Mouse (Mus musculus) megakaryocyte, embryonic 14.5 days (primary cell): ENCODE data around the gene Pxk. TPM values are rescaled to one million over a fixed set of nuclear protein-coding genes. Genes with fewer than 3 reads are reported as not detected.

ENCODE experiments used
- H3K27me3 ChIP-seq: replicated peaks from 2 replicates; pipeline ENCODE3; 2012; ENCODE audit warnings: inconsistent platforms
- H3K36me3 ChIP-seq: replicated peaks from 2 replicates; pipeline ENCODE3; 2012; ENCODE audit warnings: low read length, inconsistent platforms, mixed read lengths
- H3K4me1 ChIP-seq: 2 replicates; pipeline ENCODE4 v1.6.1; 2012; ENCODE audit warnings: inconsistent platforms
- H3K4me3 ChIP-seq: replicated peaks from 2 replicates; pipeline ENCODE3; 2012; ENCODE audit warnings: moderate library complexity, mild to moderate bottlenecking, inconsistent platforms
- H3K9me3 ChIP-seq: 2 replicates; pipeline ENCODE4 v1.6.1; 2012; ENCODE audit warnings: inconsistent platforms
- FLI1 ChIP-seq: IDR thresholded peaks from 2 replicates; pipeline ENCODE4 v1.6.1; 2012; ENCODE audit warnings: low read length, inconsistent platforms, mixed read lengths
- GATA1 ChIP-seq: IDR thresholded peaks from 3 replicates; pipeline ENCODE4 v1.6.1; 2012; ENCODE audit warnings: mixed read lengths, low read length, inconsistent platforms, borderline replicate concordance
- polyA plus RNA-seq: library from polyadenylated mRNA; stranded (reverse); fragments of >175 nt; gene quantifications from 2 replicates; pipeline ENCODE4 v1.2.3, GENCODE M21; 2012; ENCODE audit warnings: low replicate concordance; ENCODE audit not compliant: insufficient read depth

The Pxk gene
- polyA plus RNA-seq, 1 experiment: 7.4 TPM

GRCm38 (mm10) chr14:8190556-8190955 lies 92.5 kb downstream of the Pxk start:
- Histone ChIP-seq H3K4me1 (no peaks in the 10 kb centered on the region), H3K36me3 (no peaks in the 10 kb centered on the region), H3K9me3 (peaks cover 3% of the 10 kb centered on the region), H3K27me3 (peaks cover 13% of the 10 kb centered on the region), H3K4me3 (no peak overlapping the region)
- TF ChIP-seq GATA1 (no peak), FLI1 (no peak)

- TF ChIP-seq GATA1: no peak
- no peak for TF ChIP-seq FLI1
- Histone ChIP-seq H3K4me3 (no peak overlapping the region), H3K4me1 (no peaks in the 10 kb centered on the region; the same call in 1 of the 2 replicates), H3K36me3 (no peaks in the 10 kb centered on the region), H3K9me3 (no peaks in the 10 kb centered on the region), H3K27me3 (peaks cover 14% of the 10 kb centered on the region)
Observed at GRCm38 (mm10) chr14:8191331-8191965, 93.4 kb downstream of the Pxk start.

GRCm38 (mm10) chr14:8192727-8193126 lies 94.7 kb downstream of the Pxk start:
- Histone ChIP-seq H3K36me3 (no peaks in the 10 kb centered on the region), H3K9me3 (no peaks in the 10 kb centered on the region), H3K4me1 (no peaks in the 10 kb centered on the region; the same call in 1 of the 2 replicates), H3K4me3 (no peak overlapping the region), H3K27me3 (peaks cover 16% of the 10 kb centered on the region)
- TF ChIP-seq GATA1 (no peak), FLI1 (no peak)

- Histone ChIP-seq H3K4me3 (no peak overlapping the region), H3K27me3 (peaks cover 6% of the 10 kb centered on the region), H3K36me3 (no peaks in the 10 kb centered on the region), H3K4me1 (peaks cover under 1% of the 10 kb centered on the region), H3K9me3 (no peaks in the 10 kb centered on the region)
- TF ChIP-seq FLI1 (no peak), GATA1 (no peak)
Observed at GRCm38 (mm10) chr14:8200769-8201168, 102.8 kb downstream of the Pxk start.

GRCm38 (mm10) chr14:8201715-8202114 lies 103.7 kb downstream of the Pxk start:
- peaks cover 5% of the 10 kb centered on the region for H3K4me1 ChIP-seq
- H3K27me3 ChIP-seq: peaks cover 10% of the 10 kb centered on the region

GRCm38 (mm10) chr14:8206179-8206910 lies 108.3 kb downstream of the Pxk start:
- Histone ChIP-seq H3K4me3 (peak overlapping the region; percentile 31), H3K9me3 (no peaks in the 10 kb centered on the region)
- TF ChIP-seq GATA1: no peak
- no peak for TF ChIP-seq FLI1

More at GRCm38 (mm10) chr14:8201715-8202114, 103.7 kb downstream of the Pxk start:
- H3K4me3 ChIP-seq: no peak overlapping the region
- no peaks in the 10 kb centered on the region for H3K36me3 ChIP-seq
- H3K9me3 ChIP-seq: no peaks in the 10 kb centered on the region
- TF ChIP-seq FLI1: no peak
- TF ChIP-seq GATA1: no peak

GRCm38 (mm10) chr14:8207105-8207504 lies 109.1 kb downstream of the Pxk start:
- Histone ChIP-seq H3K9me3 (no peaks in the 10 kb centered on the region), H3K4me3 (no peak overlapping the region), H3K4me1 (peaks cover 14% of the 10 kb centered on the region), H3K27me3 (peaks cover 21% of the 10 kb centered on the region), H3K36me3 (no peaks in the 10 kb centered on the region)
- no peak for TF ChIP-seq GATA1
- no peak for TF ChIP-seq FLI1

More at GRCm38 (mm10) chr14:8206179-8206910, 108.3 kb downstream of the Pxk start:
- Histone ChIP-seq H3K4me1 (peaks cover 14% of the 10 kb centered on the region), H3K27me3 (peaks cover 24% of the 10 kb centered on the region), H3K36me3 (no peaks in the 10 kb centered on the region)

GRCm38 (mm10) chr14:8207543-8207942 lies 109.5 kb downstream of the Pxk start:
- Histone ChIP-seq H3K4me1 (peaks cover 14% of the 10 kb centered on the region), H3K4me3 (no peak overlapping the region), H3K27me3 (peaks cover 21% of the 10 kb centered on the region), H3K36me3 (no peaks in the 10 kb centered on the region), H3K9me3 (no peaks in the 10 kb centered on the region)
- no peak for TF ChIP-seq FLI1
- TF ChIP-seq GATA1: no peak

GRCm38 (mm10) chr14:8208876-8209275 lies 110.9 kb downstream of the Pxk start:
- Histone ChIP-seq H3K36me3 (no peaks in the 10 kb centered on the region), H3K27me3 (peaks cover 21% of the 10 kb centered on the region), H3K9me3 (no peaks in the 10 kb centered on the region), H3K4me3 (no peak overlapping the region), H3K4me1 (peaks cover 17% of the 10 kb centered on the region)
- TF ChIP-seq FLI1: no peak
- no peak for TF ChIP-seq GATA1

GRCm38 (mm10) chr14:8209896-8210295 lies 111.9 kb downstream of the Pxk start:
- no peaks in the 10 kb centered on the region for H3K9me3 ChIP-seq
- no peak for TF ChIP-seq GATA1
- TF ChIP-seq FLI1: no peak
- H3K36me3 ChIP-seq: no peaks in the 10 kb centered on the region
- H3K4me1 ChIP-seq: peaks cover 22% of the 10 kb centered on the region
- peaks cover 21% of the 10 kb centered on the region for H3K27me3 ChIP-seq
- H3K4me3 ChIP-seq: no peak overlapping the region

- Histone ChIP-seq H3K4me1 (peaks cover 27% of the 10 kb centered on the region), H3K27me3 (peaks cover 12% of the 10 kb centered on the region), H3K36me3 (no peaks in the 10 kb centered on the region), H3K4me3 (no peak overlapping the region), H3K9me3 (no peaks in the 10 kb centered on the region)
- TF ChIP-seq GATA1 (no peak), FLI1 (no peak)
Observed at GRCm38 (mm10) chr14:8212996-8213395, 115.0 kb downstream of the Pxk start.
